Mouse (Mus musculus) right cerebral cortex, postnatal 25 days (tissue): ENCODE results near the gene Tubgcp3.
"Not testable (repeated sequence)": the region's sequence is repeated elsewhere in the genome, so short reads cannot be mapped to it uniquely, and the experiment has no call there.

ENCODE experiments used
- DNase-seq: peaks from one replicate; pipeline ENCODE4 v3.0.0; 2022

The Tubgcp3 gene

DNA sequence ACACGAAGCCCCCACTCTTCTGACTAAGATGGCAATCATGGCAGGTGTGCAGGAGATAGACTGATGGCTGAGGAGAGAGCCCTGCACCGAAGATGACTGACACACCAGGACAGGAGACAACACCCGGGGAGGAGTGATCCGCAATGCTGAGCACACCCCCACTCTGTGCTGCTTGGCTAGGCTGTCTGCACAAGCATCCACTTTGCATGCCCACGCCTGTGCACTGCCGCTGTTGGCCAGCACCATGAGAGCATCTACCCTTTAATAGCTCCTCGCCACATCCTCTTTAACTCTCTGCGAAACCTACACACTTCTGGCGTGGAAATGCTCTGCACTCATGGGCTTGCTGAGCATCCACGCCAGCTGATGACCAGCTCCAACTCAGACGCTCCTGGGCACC lies 33.6 kb downstream of the Tubgcp3 start:
- DNase-seq: no peak

DNA sequence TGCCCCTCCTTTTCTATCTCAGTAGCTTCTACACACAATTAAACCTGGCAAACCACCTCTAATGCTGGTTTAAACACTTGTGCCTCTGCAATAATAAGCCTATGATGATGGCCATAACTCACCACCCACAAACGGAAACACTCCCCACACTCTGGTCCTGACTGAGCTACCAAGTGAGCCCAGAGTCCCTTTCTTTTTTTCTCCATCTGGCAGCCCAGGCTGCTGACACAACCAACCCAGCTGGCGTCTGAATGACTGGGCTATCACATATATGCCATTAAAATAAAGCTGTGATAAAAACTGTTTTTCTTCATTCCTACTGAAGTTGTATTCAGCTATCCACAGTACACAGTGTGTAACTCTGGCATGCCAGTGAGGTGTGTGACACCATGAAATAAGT lies 36.7 kb downstream of the Tubgcp3 start:
- no peak for DNase-seq

DNA sequence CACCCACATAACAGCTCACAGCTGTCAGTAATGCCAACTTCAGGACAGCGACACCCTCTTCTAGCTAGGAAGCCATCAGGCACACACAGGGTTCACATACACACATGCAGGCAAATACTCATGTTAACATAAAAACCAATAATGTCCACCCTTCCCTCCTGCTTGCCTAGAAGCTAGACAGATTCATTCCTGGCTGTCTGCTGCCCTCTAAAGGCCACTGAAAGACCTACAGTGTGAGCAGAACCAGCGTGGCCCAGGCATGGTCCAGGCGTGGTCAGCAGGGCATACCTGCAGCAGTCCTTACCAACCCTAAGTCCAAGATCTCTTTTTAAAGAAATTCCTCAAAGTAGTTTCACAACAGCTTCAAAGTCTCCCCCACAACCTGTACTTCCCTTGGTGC lies 43.0 kb downstream of the Tubgcp3 start:
- peak; percentile 50 for DNase-seq

DNA sequence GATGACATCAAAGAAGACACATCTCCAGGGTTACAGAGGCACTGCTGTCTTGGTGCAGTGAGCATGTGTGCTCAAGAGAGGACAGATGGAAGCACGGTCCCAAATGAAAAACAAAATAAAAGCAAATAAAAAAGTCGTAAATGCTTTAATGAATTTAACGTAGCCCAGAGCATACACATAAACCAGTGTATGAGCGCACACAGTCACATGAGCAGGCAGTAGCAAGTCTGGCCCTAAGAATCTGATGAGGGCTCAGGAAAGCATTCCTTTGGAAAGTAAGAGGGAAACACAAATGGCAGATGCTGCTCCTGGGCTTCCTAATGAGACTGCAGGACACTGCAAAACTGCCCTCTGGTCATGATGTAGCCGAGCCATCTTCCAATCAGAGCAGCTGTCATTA lies 46.2 kb downstream of the Tubgcp3 start:
- DNase-seq: no peak

DNA sequence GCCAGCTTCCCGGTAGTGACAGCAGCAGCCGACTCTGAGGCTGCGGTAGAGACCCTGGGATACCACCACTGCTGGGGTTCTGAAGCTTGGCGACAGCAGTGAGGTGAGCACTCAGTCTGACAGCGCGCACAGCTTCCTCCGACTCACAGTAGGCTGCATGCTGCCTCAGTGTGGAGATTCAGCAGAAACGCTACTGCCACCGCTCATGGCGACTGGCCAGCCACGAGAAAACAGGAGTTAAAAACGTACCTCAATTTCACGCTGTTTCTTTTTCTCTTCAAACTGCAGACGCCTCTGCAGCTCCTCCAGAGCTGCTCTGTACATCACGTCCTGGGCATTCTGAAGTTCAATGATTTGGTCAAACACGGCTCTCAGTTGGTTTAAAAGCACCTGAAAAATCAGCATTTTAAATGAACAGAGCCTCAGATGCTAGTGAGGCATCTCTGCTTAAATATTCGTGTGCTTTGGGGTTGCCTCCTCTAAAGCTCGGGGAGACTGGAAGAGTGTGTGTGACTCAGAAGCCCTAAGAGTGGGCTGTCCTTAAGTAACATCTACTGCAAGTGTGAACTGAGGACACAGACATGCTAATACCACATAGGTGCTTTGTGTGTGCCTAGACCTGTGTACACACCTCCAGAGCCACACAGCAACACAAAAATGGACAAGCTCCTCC lies 50.4 kb downstream of the Tubgcp3 start:
- DNase-seq: peak; percentile 64

DNA sequence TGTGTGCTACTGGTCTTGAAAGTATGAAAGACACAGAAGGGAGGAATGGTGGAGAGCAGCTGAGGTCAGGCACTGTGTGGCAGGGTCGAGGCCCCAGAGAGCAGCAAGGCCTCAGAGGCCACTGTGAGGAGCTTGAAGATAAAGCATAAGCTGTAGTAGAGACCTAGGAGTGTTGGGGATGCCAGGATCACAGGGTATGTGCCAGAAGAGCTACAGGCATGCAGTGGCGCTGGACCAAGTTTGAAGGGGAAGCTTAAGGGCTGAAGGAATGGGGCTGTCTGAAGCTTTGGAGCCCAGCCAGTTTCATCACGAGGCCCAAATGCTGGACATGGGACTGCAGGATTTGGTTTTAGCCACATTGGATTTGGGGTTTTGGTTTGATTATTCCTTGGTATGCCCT lies 54.7 kb downstream of the Tubgcp3 start:
- not testable (repeated sequence) for DNase-seq

DNA sequence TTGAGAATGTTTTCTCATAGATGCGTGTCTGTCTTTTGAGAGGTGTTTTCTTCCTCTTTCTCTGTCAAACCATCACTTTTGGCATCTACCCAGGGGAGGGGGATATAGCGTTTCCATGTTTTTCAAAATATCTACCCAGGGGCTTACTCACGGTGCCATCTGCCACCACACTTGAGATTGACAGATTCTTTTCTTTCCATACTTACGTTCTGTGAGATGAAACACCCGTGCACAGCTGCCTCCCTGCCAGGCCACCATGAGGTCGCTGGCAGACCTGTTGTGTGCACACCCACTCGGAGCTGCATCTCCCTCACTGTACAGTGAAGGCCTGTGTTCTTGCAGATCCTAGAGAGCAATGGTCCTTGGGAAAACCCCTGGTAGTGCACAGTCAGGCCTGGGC lies 58.8 kb downstream of the Tubgcp3 start:
- DNase-seq: no peak

DNA sequence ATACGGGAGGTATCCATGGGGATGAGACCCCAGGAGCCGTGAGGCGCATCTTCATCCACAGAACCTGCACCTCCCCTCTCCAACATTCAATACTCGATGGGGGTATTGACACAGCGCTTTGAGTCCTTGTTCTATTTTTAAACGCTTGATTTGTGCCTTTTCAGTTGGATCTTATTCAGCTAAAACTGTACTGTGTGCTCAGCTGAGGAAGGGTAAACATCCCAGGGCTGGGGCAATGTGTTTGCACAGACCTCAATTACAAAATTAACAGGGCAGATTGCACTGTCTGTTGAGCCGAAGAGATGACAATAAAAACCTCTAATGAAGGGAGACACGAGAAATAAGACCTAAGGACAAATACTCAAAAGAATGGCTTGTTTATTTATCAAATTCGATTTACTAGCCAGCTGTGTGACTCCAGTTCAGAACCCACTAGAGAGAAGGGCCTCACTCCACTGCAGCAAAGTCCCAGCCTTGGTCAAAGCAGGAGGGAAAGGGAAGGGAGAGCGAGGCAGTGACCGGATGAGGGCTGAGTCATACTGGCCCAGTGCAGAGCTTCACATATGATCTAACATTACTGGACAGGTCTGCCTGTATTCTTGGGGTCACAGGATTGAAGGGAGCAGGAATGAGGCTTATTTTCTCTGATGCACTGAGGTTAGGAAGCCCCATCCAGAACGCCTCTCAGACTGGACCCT lies 62.1 kb downstream of the Tubgcp3 start:
- DNase-seq: no peak

DNA sequence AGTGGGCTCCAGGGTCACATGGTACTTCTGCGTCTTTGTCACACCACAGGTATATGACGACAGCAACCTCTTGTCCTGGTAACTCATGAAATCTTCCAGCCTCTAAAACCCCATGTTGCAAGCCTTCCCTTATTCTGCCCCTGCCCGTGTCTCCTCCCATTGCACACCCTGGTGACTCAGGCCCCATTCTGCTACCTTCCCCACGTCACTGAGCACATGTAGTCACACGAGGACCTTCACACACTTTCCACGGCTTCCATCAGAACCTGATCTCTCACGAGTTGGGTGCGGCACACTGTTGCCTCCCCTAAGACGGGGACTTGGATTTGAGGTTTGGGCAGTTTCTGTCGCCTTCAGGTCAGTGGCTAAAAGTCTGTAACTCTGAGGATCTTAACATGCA lies 63.2 kb downstream of the Tubgcp3 start:
- DNase-seq: no peak

DNA sequence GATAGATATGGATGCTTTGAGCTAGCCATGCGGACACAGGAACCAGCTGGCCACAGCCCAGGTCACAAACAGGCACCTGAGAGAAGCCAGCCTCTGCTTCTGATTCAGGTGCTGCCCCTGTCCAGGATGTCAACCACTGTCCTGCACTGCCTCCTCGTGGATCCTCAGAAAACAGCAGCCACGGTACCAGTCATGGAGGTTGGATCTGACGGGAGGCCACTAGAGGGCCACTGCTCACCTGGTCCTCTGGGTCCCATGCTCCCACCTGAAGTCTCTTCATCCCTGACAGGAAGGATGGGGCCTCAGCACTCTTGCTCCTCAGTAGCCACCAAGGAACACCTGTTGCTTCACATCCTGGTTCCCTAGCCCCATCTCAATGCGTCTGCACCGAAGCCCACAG lies 64.8 kb downstream of the Tubgcp3 start:
- peak; percentile 77 for DNase-seq

DNA sequence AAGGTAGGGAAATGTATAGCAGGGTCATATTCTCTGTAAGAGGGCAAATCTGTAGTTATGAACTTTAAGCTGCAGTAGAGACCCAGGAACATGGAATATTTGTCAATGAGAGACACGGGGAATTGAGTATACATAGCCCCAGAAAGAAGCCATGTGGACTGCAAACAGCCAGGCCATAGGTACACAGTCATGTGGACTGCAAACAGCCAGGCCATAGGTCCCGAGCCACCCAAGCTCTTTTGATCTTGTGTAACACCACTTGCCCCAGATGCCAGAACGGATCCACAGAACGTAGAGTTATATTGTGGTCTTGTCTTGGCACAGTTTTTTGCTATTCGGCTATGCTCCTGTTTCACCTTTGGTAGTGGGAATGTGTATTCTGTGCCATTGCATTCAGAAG lies 88.3 kb downstream of the Tubgcp3 start:
- DNase-seq: no peak

DNA sequence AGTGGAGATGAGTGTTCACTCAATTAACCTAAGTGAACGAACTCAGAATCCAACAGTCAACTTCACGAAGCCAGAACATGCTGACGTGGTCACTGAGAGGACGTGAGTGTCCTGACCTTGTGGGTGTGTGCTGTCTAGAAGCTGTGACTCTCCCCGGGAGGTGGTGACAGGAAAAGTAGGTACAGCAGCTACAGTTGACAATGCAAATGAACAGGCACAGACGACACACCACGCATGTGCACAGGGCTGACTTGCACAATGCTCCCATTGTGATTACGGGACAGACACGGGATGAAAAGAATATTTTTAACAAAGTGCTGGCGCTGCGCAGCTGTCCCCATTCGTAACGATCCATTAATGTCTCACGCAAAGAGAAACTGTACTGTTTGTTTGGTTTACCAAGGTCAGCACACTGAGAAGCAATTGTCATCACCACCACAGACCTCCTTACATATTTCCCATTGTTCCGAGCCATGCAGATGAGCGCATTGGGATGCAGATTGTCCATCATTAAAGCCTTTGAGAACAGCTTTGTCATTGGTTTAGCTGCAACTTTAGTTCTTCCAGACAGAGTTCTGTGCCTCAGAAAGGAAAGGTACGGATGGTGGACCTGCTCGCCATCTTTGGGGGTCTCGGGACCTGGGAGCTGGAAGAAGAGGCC lies 92.6 kb downstream of the Tubgcp3 start:
- not testable (repeated sequence) for DNase-seq

DNA sequence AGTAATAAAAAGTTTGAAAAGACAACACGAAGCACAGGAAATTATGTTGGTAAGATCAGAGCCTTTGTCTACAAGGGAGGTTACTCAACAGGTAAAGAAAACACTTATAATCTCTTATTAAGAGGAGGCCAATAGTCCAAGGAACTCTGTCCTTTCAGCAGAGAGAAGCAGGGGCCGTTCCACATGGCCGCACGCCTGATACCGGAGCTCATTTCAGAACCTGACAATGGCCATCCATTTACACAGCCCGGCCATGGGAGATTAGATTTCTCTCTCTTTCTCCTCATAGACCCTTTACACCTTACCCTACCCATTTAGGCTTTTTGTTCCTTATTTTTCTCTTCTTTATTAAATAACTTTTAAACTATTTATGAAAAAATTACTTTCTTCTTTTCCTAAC lies 95.3 kb downstream of the Tubgcp3 start:
- no peak for DNase-seq

DNA sequence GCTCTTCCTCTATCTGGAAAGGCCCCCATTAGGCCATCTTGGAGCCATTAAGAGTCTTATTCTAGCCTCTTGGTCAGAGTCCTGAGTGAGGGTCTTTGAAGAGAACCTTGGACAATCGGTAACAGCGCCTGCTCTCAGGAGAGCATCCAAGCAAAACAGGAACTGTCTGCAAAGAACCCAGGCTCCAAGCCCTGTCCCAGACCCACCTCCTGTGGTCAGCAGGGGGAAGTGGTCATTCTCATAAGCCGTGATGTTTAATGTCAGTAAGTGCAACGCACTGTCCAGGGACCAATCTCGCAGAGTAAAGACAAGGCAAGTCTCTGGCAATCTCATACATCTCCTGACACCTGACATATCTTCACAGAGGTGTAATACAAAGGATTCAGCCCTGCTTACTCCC lies 96.0 kb downstream of the Tubgcp3 start:
- no peak for DNase-seq

DNA sequence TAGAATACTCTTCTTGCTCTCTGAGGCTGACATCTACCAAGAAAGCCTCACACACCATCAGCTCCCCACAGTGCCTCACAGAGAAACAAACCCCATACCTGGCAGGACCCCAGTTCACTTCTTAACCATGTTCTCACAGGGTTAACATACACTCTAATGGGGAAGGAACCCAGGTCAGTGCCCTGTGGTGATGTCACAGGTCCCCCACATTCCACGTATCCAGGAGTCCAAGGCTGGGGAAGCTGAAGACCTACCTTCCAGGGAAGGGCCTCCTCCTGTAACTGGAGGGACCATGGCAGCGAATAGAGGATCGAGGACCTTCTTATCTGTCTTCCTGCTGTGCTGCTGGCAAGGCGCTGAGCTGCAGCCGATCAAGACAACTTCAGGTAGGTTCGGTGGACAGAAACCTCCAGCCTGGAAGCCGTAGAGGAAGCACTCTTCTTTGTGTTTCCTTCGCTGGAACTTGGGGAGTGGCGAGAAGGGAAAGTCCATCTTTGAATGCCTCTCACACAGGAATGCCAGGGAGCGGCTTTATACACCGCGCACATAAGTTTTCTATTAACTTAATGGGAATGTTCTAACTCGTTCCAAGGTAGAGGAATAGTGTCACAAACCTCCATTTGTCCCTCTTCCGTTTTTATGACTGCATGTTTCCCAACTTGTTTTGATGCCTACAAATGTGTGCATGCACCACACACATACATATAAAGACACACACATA lies 99.1 kb downstream of the Tubgcp3 start, which contains the start of gene Spaca7:
Gene Spaca7, plus strand, starts transcription at position 216 of the 721 bp plus-strand sequence.
- no peak for DNase-seq

DNA sequence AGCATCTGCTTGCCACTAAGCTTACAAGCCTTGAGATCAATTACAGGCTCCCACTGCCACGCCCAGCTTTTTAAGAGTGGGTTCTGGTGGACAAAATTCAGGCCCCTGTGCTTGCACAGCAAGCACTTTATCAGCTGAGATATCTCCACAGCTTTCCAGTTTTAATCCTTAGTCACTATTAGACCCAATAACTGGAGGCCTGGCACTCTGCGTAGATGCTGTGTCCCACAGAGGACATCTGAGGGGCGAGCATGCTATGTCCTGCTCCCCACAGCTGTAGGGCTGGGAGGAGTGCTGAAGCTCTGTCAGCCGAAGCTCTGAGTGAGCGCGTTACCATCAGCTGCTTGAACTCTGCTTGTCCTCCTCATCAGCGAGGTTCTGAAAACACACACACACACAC lies 105.5 kb downstream of the Tubgcp3 start:
- no peak for DNase-seq

DNA sequence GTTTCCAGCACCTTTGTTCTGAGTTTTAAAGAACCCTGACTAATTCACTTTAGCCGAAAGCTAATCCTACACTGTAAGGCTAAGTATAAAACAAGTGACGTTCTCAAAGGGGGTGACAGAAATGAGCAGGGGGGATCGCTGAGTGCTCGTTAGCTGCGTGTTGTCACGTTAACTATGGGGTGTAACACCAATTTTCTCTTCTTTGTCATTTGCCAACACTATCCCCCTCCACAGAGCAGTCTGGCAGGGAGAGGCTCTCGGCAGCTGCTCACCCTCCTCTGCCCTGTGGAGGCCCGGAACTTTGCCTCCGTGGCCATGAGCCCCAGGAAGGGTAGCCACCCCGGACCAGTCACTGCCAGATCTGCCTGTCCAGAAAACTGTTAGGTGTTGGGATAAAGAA lies 106.6 kb downstream of the Tubgcp3 start:
- no peak for DNase-seq

DNA sequence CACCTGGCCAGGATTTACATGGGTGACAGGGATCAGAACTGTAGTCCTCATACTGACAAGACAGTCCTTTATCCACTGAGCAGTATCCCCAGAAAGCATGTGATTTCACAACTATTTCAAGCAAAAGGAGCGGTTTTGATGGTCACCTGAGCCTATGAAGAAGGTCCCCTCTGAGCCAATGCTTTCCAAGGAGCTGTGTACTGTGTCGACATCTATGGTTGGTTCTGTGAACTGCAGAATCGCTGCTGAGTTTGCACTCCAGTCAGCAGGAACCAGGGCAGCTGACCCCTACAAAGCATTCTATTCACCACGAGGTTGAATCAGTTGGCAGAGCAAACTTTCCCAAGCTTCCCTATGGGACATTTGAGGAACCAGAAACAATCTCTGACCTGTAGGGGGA lies 107.7 kb downstream of the Tubgcp3 start:
- DNase-seq: peak; percentile 42
